Mouse (Mus musculus) ovary, adult 18-20 months (tissue): Measurements from ENCODE around the gene Gpx7.

Experiments
- DNase-seq: peaks from one replicate; pipeline ENCODE4 v3.0.0; 2022; ENCODE audit warnings: low spot score, mixed read lengths

Gene Gpx7

DNA sequence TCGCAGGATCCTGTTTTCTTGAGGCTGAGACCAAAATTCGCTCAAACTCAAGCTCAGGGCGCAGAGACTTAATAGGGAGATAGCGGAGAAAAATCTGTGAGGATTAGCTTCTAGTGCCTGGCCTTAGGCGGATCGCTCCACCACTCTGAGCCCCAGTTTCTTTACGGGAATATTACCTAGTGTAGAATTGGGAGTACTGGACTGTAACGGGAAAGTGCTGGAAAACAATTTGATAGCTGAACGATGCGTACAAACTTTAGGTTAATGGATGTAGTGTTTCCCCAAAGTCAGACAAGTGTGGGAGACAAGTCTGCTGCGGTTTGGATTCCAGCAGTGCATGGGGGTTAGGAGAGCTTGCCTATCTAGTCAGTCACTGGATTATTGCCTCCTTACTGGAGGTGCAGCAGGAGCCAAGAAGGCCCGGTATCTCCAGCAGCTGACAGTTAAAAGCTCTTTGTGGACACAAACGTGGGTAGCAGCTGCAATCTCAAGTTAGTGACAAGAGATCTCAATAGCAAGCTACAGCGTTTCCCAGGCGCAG is at the start of gene Gpx7:
Gene Gpx7 (minus strand): TSS at position 101 of the 541 bp plus-strand sequence.
- no peak for DNase-seq

DNA sequence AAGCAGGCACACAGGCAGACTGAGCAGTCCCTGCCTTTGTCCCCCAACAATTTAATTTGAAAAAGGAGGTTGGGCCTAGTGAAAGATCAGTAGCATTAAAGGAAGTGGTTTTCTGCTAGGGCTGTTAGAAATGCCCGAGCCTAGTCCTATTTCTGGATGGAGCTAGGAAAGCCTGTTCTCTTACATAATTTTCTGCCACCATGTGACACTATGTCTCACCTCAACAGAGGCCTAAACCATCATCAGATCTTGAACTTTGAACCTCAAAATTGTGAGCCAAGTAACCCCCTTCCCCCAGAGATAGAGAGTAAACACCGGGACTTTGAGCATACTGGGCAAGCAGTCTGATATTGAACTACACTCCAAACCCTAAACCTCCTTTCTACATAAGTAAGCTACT is 49.3 kb upstream of the Gpx7 start:
- DNase-seq: no peak

DNA sequence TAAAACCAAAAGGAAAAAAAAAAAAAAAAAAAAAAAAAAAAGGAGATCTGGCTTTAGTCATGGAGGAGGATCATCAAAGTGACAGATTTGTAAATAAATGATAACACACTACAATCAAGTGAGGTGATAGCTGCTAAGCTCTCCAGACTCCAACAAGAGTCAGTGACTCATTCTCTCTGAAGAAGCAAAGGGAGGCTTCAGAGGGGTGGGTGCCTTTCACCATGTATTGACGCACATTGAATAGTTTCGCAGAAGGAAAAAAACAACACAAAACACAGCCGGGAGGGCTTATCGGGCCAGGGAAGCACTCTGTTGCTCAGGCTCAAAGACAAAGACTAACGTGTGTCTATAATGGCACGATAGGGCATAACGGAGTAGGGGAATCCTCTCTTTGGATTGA is 41.3 kb upstream of the Gpx7 start:
- no peak for DNase-seq

DNA sequence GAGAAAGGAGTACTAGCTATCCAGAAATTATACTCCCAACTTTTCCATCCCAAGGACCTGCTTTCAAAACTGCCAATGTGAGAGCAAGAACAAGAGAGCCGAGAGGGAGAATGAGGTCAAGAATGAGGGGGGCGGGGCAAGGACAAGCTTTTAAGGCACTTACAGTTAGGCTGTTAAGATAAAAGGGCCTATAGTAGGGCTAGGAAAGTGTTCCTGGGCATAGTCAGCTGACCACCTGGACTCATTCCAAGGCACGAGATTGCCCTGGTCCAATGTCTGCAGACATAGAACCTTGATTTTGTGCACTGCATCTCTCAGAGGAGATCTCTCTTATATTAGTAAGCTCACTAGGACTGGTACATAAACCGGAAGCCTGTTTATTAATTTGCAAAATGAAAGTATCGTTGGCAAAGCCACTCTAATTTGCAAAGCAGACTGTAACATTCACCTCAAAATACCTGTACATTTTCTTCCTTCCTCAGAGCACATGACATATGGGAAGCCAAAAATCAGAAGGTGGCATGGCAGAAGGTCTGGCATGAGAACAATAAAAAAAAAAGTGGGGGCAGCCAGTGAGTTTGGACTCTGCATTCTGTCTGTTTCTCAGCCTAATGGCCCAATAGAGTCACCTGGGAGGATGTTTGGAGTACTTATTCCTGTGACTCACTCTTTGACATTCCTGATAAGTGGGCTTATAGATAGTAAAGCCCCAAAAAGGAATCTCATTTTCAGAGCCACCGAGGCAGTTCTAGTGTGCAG is 31.5 kb upstream of the Gpx7 start:
- DNase-seq: no peak

DNA sequence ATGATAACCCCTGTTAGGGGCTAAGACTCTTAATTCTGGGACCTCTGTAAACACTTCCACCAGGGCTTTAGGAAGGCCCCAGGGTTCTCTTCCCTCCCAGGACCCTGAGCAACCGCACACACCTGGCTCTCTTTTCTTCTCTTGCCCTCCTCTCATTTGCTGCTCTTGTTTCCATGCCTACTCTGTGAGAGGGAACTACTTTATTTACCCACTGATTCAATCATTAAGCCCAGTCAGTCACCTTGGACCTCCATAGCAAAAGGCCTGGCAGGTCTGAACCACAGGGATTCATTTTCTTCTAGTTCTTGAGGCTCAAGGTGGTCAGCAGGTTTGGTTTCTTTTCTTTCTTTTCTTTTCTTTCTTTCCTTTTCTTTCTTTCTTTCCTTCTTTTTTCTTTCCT is 29.5 kb upstream of the Gpx7 start:
- no peak for DNase-seq

DNA sequence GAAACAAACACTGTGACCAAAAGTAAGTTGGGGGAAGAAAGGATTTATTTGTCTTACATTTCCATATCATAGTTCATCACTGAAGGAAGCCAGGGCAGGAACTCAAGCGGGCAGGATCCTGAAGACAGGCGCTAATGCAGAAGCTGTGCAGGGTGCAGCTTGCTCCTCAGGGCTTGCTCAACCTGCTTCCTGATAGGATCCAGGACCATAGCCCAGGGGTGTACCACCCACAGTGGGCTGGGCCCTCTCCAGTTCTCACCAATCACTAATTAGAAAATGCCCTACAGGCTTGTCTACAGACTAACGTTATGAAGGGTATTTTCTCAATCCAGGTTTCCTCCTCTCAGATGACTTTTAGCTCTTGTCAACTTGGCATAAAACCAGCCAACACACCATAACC is 28.9 kb upstream of the Gpx7 start:
- DNase-seq: no peak

DNA sequence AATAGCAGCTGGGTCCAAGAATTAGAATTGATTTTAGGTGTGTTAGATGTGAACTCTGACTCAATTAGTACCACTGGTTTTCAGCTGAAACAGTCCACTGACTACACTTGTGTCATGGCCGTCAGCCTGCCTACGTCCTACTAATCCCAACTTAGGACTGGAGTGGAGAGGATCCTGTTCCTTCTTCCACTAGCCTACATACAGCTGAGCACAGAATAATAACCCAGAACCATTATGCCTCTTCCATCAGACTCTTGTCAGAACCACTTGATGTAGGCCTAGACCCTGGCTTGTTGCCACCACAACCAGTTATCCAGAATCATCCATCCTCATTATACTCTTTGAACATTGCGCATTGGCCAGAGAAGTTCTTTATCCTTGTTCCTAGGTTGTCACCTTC is 28.0 kb upstream of the Gpx7 start:
- no peak for DNase-seq

DNA sequence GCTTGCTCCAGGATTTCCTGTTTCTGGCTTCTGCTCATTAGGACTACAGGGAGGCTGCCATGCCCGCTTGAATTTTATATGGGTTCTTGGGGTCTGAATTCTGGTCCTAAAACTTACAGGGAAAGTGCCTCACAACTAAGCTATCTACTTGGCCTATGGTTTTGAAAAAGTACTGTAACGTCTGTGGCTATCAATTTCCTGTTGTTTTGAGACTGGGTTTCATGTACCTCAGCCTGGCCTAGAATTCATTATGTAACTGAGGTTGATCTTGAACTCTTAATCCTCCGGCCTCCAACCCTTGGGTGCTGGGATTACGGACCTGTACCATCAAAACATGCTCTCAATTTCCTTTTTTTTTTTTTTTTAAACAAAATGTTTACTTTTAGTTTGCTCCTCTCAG is 27.5 kb upstream of the Gpx7 start:
- DNase-seq: no peak

DNA sequence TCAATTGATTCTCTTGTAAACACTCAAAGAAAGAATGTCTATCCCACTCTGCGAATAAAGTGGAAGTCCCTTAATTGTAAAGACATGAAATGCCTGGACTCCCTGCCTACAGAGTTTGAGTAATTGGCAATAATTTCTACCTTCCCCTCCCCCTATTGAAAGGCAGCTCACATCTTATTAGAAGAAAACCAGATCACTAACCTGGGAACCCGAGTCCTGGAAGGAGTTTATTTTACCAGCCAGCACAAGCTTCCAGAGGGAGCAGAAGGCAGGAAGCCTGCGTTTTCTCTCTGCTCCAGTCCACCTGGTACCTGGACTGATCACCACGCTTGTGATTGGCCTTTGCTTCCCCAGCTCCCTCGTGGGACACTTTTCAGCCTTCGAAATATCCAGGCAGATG is 26.6 kb upstream of the Gpx7 start:
- DNase-seq: no peak

DNA sequence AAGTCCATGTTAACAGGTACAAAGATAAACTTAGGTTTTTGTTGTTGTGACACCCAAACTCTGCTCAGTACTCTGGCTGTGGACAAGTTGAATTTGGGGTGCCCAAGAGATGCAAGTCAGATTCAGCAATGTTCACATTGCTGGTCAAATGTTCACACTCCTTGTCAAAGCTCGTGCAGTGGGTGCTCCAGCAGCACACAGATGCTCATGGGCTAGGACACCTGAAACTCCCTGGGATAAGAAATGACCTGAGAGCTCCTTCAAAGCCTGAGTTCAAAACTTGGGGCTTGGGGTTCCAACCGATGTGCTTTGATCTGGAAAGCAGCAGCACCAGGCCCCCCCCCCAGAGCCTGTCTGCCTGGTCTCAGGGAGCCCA is 24.8 kb upstream of the Gpx7 start:
- no peak for DNase-seq

DNA sequence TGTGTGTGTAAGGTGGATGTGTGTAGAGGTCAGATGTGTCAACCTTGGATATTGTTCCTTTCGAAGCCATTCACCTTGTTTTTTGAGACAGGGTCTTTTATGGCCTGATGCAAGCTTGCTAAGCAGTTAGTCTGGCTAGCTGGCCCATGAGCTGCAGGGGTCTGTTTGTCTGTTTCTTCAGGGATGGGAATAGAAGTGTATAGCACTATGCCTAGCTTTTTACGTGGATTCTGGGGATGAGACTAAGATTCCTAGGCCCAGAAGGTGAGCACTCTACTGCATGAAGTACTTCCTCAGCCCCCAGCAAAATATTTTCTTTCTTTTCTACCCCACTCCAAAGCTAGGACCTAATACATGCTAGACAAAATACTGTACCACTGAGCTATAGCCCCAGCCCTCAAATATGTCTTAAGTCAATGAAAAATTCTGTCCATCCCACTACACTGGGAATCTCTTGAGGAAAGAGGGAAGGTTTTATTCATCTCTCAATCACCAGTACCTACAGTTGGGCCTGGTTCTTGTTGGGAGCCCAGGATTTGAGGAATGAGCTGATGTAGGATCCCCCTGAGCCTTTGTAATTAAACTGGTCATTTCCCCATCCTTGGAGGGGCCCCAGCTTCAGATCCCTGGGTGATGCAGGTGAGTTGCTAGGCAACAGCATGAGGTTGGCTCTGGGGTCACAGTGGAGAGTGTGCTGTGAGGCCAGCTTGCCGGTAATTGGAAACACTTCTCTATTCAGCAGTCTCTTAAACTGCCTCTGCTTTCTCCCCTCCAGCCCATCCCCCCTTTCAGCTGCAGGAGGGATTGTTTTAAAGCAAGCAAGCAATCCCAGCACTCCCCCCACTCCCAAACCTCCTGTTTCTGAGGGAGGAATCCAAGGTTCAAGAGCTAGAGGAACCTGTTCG is 24.1 kb upstream of the Gpx7 start:
- DNase-seq: no peak

DNA sequence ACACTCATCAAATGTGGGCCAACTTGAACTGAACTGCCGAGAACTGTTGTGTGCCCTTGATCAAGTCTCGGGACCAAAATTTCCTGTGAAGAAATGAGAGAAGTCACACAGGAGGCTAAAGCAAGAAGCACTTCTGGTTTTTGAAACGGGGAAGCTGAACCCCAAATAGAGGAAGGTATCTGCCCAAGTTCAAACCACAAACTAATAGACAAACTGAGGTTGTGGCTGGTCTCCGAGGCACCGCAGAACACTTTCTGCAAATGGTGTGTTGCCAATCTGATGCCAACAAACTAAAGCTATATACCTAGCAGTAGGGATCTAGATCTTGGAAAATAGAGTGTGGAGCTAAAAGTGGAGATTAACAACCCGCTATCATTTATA is 21.6 kb upstream of the Gpx7 start:
- no peak for DNase-seq

DNA sequence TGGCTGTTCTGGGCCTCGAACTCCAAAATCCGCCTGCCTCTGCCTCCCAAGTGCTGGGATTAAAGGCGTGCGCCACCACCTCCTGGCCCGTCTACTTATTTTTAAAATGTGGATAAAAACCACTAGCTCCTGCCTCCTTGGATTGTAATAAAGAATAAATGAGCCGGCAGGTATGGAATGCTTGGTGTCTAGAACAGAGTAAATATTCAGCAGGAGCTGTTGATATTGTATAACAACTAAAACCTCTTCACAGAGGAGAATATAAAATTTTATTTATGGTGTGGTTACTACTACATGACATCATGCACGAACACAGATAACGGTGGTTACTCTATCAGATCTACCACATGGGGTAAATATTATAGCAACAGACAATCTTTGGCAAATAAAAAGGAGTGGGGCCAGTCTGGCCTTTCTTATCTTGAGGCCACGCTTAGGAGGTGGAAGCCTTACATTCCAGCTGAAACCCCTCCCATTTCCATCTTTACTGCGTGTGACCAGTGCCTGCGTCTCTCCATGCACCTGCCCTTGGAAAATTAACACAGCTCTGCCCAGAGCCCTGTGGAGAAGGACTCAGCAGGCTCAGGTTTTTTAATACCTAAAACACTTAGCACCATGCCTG is 21.1 kb upstream of the Gpx7 start:
- DNase-seq: no peak

DNA sequence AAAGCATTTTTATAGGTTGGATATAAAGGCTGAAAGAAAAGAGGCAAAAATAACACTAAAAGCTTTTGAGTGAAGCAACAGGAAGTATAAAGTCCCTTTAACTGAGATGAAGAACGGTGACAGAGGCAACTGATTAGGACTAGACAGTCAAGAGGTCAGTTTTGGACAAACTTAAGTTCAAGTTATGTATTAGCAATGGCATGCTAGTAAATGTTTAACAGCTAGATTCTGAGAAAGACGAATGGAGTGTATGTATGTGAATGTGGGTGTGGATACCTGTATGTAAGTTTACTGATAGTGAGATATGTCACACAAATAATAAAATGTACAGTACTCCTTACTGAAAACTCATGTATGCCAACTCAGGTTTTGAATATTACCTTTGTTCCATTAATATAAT is 17.8 kb upstream of the Gpx7 start:
- DNase-seq: no peak

DNA sequence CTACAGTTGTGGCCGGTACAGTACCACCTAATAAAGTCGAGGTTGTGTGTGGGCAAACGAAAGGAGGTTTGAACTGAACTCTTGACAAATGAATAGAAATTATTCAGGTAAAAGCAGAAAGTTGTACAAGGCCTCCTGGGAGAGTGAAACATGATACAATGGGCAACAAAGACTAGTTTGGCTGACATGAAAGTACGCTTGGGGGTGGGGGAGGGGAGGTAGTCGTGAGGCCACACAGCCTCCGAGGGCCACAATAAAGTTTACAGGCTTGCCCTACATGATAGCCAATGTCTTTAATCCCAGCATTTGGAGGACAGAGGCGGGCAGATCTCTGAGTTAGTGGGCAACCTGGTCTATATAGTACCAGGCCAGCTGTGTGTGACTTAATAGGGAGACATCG is 860 bp upstream of the Gpx7 start:
- no peak for DNase-seq

DNA sequence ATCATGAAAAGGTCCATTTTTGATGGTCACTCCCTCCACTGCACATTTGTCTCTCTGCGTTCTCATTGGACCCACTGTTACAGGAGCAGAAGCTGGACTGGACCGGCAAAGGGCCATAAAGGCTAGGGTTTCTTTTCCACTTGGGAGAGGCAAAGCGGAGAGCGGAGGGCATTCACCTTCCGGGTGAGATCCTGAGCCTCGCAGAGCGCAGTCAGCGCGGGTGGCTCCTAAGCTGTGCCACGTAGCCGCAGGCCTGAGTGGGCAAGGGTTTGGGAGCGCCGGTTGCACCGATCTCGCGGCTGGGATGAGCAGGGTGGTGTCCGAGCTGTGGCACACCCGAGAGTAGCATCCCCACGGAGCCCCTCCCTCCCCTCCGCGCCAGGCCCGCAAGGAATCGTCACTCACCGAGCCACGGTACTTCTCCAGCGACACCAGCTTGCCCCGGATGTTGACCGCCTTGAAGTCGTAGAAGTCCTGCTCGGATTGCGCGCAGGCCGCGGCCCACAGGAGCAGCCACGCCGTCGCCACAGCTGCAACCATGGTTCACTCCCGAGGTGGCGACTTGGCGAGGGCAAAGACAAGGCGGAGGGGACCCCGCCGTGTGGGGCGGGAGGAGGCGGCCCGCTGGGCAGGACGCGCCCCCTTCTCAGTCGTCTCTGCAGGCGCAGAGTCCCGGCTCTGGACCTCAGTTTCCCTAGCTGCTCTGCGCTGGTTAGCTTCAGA is 462 bp downstream of the Gpx7 start:
- DNase-seq: peak; percentile 42

DNA sequence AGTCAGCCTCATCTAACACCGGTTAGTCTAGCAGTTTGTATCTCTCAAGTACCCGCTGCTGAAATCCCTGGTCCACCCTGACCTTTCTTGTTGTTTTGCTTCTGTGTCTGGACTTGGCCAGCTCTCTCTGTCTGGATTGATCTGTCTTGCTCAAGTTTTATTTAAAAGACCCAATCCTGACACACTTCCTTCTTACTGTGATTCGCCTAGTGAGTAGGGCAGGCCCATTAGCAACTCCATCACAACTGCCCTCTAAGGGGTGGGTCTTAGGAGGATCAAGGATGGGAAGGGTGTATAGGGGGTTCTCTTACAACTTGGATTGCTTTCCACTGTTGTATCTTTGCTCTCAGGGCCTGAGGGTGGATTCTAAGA is 1.0 kb downstream of the Gpx7 start:
- peak; percentile 49 for DNase-seq

DNA sequence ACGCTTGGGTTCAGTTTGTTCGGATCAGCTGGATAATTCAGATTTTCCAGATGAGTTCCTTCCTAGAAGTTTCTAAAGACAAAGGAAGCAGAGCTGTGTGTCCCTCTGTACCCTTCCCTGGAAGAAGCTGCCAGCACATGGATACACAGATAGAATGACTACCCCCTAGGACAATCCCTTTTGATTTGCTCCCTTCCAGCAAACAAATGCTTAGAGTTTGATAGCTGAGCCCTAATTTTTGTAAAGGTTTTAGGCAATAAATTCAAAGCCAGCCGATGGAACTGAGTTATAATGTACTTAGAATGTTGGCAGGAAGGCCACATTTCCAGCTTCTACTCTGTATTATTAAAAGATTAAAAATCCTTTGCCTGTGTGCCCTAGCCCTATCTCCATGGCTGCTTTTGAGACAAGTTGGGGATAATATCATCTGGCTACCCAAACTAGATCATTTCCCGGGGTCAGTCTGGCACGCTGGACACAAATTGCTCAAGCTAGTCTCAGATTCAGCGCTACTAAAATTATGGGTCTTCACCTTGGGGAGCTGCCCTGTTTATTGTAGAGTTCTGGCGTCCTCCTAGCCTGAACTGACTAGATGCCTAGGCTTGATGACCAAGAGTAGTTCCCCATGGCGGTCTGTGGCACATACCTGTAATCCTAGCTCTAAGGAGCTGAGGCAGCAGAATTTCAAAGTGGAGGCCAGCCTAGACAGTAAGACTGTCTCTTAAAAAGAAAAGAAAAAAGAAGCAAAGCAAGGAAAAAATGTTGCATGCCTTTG is 2.7 kb downstream of the Gpx7 start:
- no peak for DNase-seq

DNA sequence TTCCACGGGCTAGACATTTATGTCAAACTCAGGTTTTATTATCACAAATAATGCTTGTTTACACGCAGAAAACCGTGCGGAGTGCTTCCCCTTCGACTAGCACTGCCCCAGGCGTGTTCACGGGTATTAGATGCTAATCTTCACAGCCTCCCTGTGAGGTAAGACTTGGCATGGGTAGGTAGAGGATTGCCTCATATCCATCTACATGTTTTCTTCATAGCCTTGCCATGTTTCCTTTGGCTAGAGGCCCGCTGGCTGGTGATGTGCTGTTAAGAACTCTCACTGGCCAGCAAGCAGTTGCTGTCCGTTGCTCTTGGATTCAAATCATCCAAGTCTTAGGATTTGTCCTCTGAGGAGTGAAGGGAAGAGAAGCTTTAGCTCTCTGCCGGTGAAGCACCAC is 6.4 kb downstream of the Gpx7 start:
- no peak for DNase-seq

DNA sequence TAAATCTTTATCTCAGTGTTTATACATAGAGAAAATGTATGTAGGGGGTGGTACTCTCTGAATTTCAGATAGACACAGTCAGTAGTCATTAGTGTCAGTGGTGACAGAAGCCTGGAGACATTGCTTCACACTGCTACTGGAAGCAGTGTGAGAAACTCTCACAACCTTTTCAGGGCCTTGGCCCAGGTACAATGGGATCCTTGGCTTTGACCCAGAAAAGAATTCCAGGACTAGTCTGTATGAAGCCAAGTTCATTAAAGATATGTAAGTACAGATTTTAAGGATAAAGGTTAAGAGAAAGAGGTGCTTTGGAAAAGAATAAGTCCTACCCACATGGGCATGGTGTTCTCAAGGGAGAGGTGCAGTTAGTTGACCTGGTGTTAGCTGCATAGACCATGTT is 12.5 kb downstream of the Gpx7 start:
- DNase-seq: no peak

DNA sequence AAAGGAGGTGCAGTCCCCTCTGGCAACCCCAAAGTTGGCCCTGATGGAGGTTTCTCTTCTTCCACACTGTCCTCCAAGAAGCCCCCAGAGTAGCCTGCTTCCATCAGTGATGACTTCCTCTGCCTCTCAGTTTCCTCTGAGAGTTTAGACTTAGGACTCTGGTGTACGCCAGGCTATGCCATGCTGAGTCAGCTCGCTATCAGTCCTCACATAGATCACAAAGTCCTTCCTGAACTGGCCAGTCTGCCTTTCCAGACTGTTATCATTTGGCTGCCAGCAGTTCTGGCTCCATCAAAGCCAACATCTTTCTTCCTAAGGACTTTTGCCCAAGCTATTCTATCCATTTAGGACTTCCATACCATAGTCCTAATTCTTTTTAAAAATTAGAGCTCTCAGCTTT is 14.2 kb downstream of the Gpx7 start:
- DNase-seq: no peak
